Mouse (Mus musculus): Measurements from ENCODE around the gene Lrba. TPM values are rescaled to one million over a fixed set of nuclear protein-coding genes. Genes with fewer than 3 reads are reported as not detected.

Lrba gene
- total RNA-seq (2023), result 72.9 TPM

DNA sequence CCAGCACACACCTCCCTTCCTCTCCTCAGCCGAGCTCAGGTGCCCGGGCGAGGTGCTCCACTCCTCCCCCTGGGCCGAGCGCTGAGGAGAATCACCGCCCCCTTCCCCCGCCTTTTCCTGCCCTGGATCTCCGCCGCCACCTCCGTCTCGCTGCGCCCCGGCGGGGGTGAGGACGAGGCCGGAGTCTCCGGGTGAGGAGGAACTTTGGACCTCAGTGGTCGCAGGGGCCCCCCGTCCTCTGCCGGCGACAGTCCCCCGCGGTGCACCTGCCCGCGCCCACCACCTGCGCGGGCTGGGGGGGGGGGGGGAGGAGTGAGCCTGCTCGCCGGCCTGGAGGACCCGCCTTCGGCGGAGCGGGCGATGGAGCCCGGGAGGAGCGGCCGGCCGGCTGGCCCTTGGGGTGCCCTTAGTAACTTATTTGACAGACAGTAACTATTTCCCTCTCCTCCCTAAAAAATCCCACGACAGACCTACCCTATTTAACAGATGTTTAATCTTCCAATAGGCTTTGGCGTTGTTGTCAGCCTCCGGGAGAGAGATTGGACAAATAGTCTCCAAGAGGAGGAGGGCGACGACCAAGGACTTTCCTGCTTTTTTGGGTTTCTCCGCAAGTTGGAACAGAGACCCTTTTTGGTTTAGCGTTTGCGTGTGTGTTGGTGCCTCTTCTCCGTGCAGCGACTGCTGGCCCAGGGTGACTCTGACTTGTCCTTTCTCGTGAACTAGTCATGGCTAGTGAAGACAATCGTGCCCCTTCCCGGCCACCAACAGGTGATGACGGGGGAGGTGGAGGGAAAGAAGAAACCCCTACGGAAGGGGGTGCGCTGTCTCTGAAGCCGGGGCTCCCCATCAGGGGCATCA lies at the start of gene Lrba:
Gene Lrba (plus strand): TSS at position 117 of the 858 bp plus-strand sequence.

DNA sequence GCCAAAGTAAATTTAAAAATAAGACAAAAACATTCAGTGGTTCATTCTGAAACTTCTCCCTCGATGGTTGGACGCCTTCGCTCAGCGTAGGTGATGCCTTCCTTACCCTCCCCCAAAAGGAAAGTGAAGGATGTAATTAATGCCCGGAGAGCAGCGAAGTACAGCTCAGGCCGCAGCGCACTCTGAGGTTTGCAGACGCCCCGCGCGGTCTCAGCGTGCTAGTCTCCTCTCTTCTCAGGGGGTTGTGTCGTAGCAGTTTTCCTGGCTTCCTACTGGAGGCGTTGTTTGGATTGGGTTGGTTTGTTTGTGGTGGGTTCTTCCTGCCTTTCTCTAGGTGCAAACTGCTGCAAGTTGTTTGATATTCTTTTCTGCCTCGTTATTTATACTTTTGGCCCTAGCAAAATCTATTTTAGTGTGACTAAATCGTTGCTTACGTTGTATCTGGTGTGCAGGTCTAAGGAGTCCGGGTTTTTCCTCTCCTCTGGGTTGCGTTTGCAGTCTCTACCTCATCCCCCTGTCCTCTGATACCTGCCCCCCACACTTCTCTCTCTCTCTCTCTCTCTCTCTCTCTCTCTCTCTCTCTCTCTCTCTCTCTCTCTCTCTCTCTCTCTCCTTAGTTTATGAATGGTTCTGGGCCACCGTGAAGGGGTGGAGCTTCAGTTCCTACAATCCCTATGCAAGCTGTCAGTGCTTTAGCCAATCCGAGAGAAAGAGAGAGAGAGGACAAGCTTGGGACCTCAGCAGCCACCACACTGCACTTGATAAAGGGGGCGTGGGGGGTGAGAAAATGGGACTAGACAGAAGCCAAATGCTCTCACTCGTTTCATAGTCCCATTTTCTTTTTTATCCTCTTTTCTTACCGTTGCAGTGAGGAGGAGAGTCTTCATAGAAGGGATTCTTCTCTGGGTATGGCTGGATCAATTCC lies 323.9 kb downstream of the Lrba start, which contains the start of gene Mab21l2:
Gene Mab21l2 (minus strand): TSS at position 539 of the 925 bp plus-strand sequence.

Other genes with a start within 250 kb of the Lrba start
- gene Prss48, start 222.2 kb upstream of the Lrba start, total RNA-seq (2023), result not detected
- gene Rps3a1, start 82.0 kb upstream of the Lrba start, total RNA-seq (2023), result 2,396 TPM